Mouse (Mus musculus) limb, embryonic 11.5 days (tissue): ENCODE measurements around the gene Dact1. TPM values are rescaled to one million over a fixed set of nuclear protein-coding genes. Genes with fewer than 3 reads are reported as not detected.

Experiments
- ATAC-seq: fragments of 200-750 bp; cut with Nextera tagmentation; 2 replicates; pipeline ENCODE4 v1.8.0; 2017; ENCODE audit warnings: low read depth; ENCODE audit not compliant: insufficient number of reproducible peaks, low FRiP score, low TSS enrichment
- DNase-seq: peaks from one replicate; pipeline ENCODE4 v3.0.0-alpha.2; 2015; ENCODE audit warnings: low spot score
- H3K27ac ChIP-seq: fragments of 300-500 bp; sonication (generic); replicated peaks from 2 replicates; pipeline ENCODE4 v1.5.1; 2014; ENCODE audit warnings: low read depth, mild to moderate bottlenecking, low read length
- H3K27me3 ChIP-seq: fragments of 300-500 bp; sonication (generic); 2 replicates; pipeline ENCODE4 v1.6.1; 2014; ENCODE audit warnings: mild to moderate bottlenecking, low read length, mixed read lengths; ENCODE audit not compliant: control insufficient read depth, insufficient read depth
- H3K36me3 ChIP-seq: fragments of 300-500 bp; sonication (generic); 2 replicates; pipeline ENCODE4 v1.6.1; 2014; ENCODE audit warnings: mild to moderate bottlenecking, low read length, moderate library complexity, mixed read lengths; ENCODE audit not compliant: control insufficient read depth, insufficient read depth
- H3K4me1 ChIP-seq: fragments of 300-500 bp; sonication (generic); 2 replicates; pipeline ENCODE4 v1.6.1; 2014; ENCODE audit warnings: low read length, mixed read lengths; ENCODE audit not compliant: control insufficient read depth, insufficient read depth
- H3K4me2 ChIP-seq: fragments of 300-500 bp; sonication (generic); 2 replicates; pipeline ENCODE4 v1.6.1; 2014; ENCODE audit warnings: low read depth, mild to moderate bottlenecking, moderate library complexity; ENCODE audit not compliant: severe bottlenecking
- H3K4me3 ChIP-seq: fragments of 300-500 bp; sonication (generic); 2 replicates; pipeline ENCODE4 v1.5.1; 2014; ENCODE audit warnings: low read depth, low read length
- H3K9ac ChIP-seq: fragments of 300-500 bp; sonication (generic); 2 replicates; pipeline ENCODE4 v1.6.1; 2014; ENCODE audit warnings: mild to moderate bottlenecking, low read length
- H3K9me3 ChIP-seq: fragments of 300-500 bp; sonication (generic); 2 replicates; pipeline ENCODE4 v1.6.1; 2016; ENCODE audit warnings: low read length; ENCODE audit not compliant: control insufficient read depth
- WGBS: fragments of 180-500 bp; shearing (Covaris S2); extraction: QIAGEN DNeasy Blood & Tissue Kit; methylation state at CpG from one replicate; pipeline ENCODE4 v1.1.7; 2014; 5-methylcytosine and 5-hydroxymethylcytosine counted together
- polyA plus RNA-seq: library from polyadenylated mRNA; unstranded; fragments of >200 nt; fragmentation: Nextera tagmentation; extraction: Ambion mirVana; gene quantifications from 2 replicates; pipeline ENCODE4 v1.2.1, GENCODE M21; 2014

Dact1 gene
- polyA plus RNA-seq, 1 experiment from 2014 or later = 17.6 TPM

- no peak for ATAC-seq
These were observed 24.3 kb upstream of the Dact1 start for GRCm38 (mm10) chr12:71285399-71285798.

GRCm38 (mm10) chr12:71290460-71290859, 19.2 kb upstream of the Dact1 start:
- no peaks in the 10 kb centered on the region for H3K36me3 ChIP-seq
- H3K4me2 ChIP-seq = no peak overlapping the region
- H3K4me1 ChIP-seq = 0 out of 2 replicates have a peak, but pooled peaks cover 4% of the 10 kb centered on the region
- no peak overlapping the region for H3K9ac ChIP-seq
- no peaks in the 10 kb centered on the region for H3K9me3 ChIP-seq
- 75% methylated on average over 2 of the region's 2 CpGs for WGBS
- DNase-seq (no peak), ATAC-seq (no peak)
- H3K4me3 ChIP-seq = no peak overlapping the region
- H3K27me3 ChIP-seq = no peaks in the 10 kb centered on the region
- H3K27ac ChIP-seq = no peak overlapping the region

More at GRCm38 (mm10) chr12:71285399-71285798, 24.3 kb upstream of the Dact1 start:
- H3K27me3 ChIP-seq = no peaks in the 10 kb centered on the region
- H3K4me2 ChIP-seq = no peak overlapping the region
- H3K4me3 ChIP-seq = no peak overlapping the region
- H3K36me3 ChIP-seq = no peaks in the 10 kb centered on the region
- DNase-seq = no peak
- no peaks in the 10 kb centered on the region for H3K9me3 ChIP-seq
- H3K27ac ChIP-seq = no peak overlapping the region
- no peak overlapping the region for H3K9ac ChIP-seq
- H3K4me1 ChIP-seq = 0 out of 2 replicates have a peak, but pooled peaks cover 2% of the 10 kb centered on the region

GRCm38 (mm10) chr12:71293960-71294942, 15.4 kb upstream of the Dact1 start:
- Histone ChIP-seq H3K4me3 (no peak overlapping the region), H3K9me3 (no peaks in the 10 kb centered on the region), H3K27ac (no peak overlapping the region), H3K36me3 (no peaks in the 10 kb centered on the region), H3K4me2 (no peak overlapping the region), H3K4me1 (peaks cover 11% of the 10 kb centered on the region), H3K27me3 (no peaks in the 10 kb centered on the region), H3K9ac (no peak overlapping the region)
- ATAC-seq (no peak), DNase-seq (no peak)
- WGBS = 25% methylated on average over 22 of the region's 22 CpGs

- 0 out of 2 replicates have a peak overlapping the region, but pooled peaks have one; percentile 12 for H3K4me2 ChIP-seq
- peak; percentile 63 for DNase-seq
- 16% methylated on average over 8 of the region's 8 CpGs for WGBS
- no peak for ATAC-seq
- 0 out of 2 replicates have a peak overlapping the region, but pooled peaks have one; percentile 59 for H3K27ac ChIP-seq
- H3K27me3 ChIP-seq = no peaks in the 10 kb centered on the region
- H3K9ac ChIP-seq = no peak overlapping the region
- H3K4me3 ChIP-seq = no peak overlapping the region
- H3K9me3 ChIP-seq = no peaks in the 10 kb centered on the region
- H3K4me1 ChIP-seq = peaks cover 11% of the 10 kb centered on the region
- no peaks in the 10 kb centered on the region for H3K36me3 ChIP-seq
These were observed 12.7 kb upstream of the Dact1 start for GRCm38 (mm10) chr12:71296849-71297535.

- DNase-seq = peak; percentile 70
- Histone ChIP-seq H3K27me3 (no peaks in the 10 kb centered on the region), H3K9me3 (no peaks in the 10 kb centered on the region), H3K4me3 (peak overlapping the region; percentile 59), H3K27ac (peak overlapping the region; percentile 95), H3K4me1 (peaks cover 16% of the 10 kb centered on the region), H3K4me2 (peak overlapping the region; percentile 57), H3K36me3 (peaks cover 3% of the 10 kb centered on the region; the same call in 1 of the 2 replicates), H3K9ac (peak overlapping the region; percentile 82)
- ATAC-seq = peak; percentile 33
- WGBS = under 1% methylated on average over 49 of the region's 56 CpGs
These were observed 616 bp downstream of the Dact1 start for GRCm38 (mm10) chr12:71310068-71310931.

GRCm38 (mm10) chr12:71311237-71311887, 1.7 kb downstream of the Dact1 start:
- DNase-seq = peak; percentile 71
- Histone ChIP-seq H3K4me3 (peak overlapping the region; percentile 59), H3K27ac (peak overlapping the region; percentile 95; the same call in 1 of the 2 replicates), H3K9me3 (no peaks in the 10 kb centered on the region), H3K36me3 (peaks cover 7% of the 10 kb centered on the region; the same call in 1 of the 2 replicates), H3K4me2 (peak overlapping the region; percentile 57), H3K9ac (peak overlapping the region; percentile 82; the same call in 1 of the 2 replicates), H3K4me1 (peaks cover 13% of the 10 kb centered on the region), H3K27me3 (no peaks in the 10 kb centered on the region)
- WGBS = 13% methylated on average over 13 of the region's 13 CpGs
- ATAC-seq = no peak

- H3K9ac ChIP-seq = no peak overlapping the region
- no peaks in the 10 kb centered on the region for H3K4me1 ChIP-seq
- WGBS = 94% methylated on average over 40 of the region's 40 CpGs
- peaks cover 22% of the 10 kb centered on the region for H3K36me3 ChIP-seq
- H3K4me2 ChIP-seq = no peak overlapping the region
- no peak overlapping the region for H3K27ac ChIP-seq
- ATAC-seq = no peak
- no peak overlapping the region for H3K4me3 ChIP-seq
- H3K27me3 ChIP-seq = no peaks in the 10 kb centered on the region
- H3K9me3 ChIP-seq = peaks cover 5% of the 10 kb centered on the region; the same call in 1 of the 2 replicates
- DNase-seq = no peak
These were observed 8.6 kb downstream of the Dact1 start for GRCm38 (mm10) chr12:71318239-71318638.
